Mouse (Mus musculus) T-cell, adult 2 months (primary cell): Measurements from ENCODE around the gene Mcm5.

Experiments
- DNase-seq: peaks from one replicate; pipeline ENCODE4 v3.0.0; 2022; ENCODE audit warnings: low spot score

Mcm5 gene

DNA sequence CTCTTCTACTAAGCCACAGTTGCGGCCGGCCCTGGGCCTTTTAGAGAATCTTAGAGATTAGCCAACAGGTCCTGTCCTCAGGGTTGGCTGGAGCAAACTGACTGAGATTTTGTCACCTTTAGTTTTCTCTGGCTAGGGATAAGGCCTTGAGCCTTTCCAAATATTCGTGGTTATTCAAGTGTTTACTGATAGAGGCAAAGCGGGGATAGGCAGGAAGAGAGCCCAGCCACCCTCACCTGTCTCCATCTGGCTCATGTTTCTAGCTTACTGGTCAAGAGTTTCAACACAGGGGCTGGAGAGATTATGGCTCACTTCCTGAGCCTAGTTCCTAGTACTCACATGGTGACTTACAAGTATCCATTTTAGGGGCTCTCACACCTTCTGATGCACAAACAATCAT is 6.4 kb upstream of the Mcm5 start:
- no peak for DNase-seq

DNA sequence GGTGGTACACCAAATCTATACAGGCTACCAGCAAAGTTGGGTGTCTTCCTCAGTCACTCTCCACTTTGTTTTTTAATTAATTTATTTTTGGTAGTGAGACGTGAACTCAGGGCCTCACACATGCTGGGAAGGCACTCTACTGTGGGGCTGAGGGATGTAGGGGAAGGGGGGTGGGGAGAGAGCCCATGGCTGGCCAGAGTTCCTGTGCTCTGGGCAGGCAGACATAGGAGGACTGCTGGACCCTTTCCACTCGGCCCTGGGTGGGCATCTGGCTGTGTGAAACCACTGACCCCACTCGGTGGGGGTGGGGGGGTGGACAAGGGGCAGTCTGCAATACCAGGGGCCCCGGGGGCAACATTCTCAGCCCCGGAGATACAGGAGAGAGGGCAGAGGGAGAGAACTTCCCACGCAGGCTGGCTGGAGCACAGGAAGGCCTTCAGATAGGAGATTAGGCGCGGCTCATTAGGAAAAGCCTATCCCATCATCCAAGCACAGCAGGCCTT is 5.9 kb upstream of the Mcm5 start:
- DNase-seq = no peak

DNA sequence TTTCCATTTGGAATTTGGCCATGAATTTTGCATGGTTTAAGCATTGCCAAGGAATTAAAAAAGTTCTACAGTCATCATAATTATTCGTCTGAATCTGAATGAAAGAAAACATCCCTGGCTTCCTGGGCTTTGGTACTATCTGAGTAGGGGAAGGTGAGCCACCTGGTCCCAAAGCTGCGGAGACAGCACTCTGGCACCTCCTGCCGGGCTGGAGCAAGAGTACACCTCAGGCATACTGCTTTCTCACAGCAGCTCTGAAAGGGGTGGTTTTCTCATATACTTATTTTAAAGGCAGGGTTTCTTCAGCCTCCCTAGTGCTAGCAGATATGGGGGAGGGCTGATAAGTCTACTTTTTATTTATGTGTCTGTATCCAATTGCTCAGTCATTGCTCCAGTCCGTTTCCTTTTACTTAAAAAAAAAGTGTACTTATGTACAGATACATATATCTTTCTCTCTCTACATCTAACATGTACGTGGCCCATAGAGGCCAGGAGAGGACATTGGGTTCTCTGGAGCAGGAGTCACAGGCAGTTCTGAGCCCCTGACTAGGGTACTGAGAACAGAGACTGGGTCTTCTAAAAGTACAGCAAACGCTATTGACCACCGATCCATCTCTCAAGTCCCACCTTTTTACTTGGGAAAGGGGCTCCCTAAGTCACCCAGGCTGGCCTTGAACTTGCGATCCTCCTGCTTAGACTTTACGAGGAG is 688 bp upstream of the Mcm5 start:
- peak; percentile 83 for DNase-seq

DNA sequence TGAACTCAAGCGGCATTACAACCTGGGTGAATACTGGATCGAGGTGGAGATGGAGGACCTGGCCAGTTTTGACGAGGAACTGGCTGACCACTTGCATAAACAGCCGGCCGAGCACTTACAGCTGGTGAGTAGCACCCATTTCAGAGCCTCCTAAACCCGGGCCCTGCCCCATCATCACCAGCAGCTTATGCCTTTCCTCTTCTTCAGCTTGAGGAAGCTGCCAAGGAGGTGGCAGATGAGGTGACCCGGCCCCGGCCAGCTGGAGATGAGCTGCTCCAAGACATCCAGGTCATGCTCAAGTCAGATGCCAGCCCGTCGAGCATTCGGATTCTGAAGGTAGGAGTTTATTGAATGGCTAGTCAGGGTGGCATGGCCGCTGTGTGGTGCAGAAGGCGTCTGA is 724 bp downstream of the Mcm5 start:
- no peak for DNase-seq

DNA sequence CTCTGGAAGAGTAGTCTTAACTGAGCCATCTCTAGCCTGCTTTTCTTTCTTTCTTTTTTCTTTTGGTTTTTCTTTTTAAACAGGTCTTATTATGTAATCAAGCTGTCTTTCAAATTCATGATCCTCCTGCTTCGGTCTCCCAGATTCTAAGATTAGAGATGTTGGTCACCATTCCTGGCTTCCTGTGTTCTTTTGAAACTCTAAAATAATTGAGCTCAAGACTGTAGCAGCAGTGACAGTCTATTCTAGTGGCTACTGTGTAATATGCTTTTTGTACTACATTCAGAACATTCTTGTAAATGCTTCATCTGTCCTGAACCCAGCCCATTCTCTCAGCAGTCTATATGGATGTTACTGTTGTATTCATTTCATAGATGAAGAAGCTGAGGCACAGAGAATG is 9.1 kb downstream of the Mcm5 start:
- DNase-seq = no peak

DNA sequence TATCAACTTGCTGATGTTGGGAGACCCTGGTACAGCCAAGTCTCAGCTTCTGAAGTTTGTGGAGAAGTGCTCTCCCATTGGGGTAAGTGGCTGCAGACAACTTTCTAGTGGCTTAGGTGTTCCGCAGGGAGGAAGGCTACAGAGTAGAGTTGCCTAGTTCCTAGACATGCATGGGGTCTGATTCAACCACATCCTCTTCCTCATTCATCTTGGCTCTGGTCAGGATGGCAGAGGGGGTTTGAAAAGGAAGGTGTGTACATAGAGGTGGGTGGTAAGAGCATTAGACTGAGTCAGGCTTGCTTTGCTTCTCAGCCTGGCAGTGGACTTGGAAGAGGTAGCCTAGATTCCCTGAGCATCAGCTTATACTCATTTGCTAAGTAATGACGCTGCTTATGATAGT is 9.9 kb downstream of the Mcm5 start:
- no peak for DNase-seq

DNA sequence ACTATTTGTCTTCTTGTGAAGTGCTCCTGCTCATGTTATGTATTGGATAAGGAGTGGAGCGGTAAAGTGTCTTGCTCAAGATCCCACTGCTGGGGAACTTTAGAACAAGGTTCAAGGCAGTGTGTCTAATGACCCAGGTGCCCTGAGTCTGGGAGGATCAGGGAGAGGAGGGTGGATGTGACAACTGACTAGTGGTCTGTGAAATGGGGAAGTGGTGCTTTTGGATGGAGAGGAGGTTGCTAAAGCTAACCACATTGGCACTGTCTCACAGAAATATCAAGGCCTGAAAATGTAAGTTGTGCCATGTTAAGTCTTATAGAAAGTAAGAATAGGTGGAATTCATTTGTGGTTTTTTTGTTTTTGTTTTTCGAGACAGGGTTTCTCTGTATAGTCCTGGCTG is 10.4 kb downstream of the Mcm5 start:
- DNase-seq = no peak

DNA sequence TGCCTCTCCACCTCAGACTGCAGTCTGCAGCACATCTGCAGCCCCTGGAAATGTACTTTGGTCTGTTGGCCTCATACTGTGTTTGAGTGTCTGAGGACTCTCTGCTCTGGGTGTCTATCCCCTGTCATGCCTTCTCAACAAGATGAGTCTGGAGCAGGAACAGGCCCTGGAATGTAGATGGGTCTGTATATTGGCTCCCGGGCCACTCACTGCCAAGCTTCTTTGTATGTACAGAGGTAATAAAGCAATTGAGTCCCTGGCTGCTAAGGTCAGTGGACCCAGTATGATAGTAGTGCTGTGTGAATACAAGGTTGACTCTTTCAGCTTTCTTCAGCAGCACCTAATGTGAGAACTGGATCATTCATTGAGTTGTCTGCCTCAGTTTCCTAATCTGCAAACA is 18.0 kb downstream of the Mcm5 start:
- DNase-seq = no peak

DNA sequence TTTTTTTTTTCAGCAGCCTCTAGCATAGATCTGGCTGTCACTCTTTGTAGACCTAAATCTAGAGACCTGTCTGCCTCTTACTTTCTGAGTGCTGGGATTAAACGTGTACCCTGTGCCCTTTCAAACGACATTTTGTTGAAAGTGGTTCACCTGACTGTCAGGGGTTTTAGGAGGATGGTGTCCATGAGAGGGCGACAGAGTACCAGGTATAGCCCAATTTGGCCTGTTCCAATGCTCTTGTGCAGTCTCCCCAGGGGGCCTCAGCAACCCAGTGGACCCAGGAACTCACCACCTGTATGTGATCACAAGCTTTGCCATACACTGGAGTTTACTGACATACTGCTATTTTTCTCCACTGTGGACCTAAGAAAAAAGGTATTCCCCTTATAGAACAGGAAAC is 23.1 kb downstream of the Mcm5 start:
- DNase-seq = no peak

DNA sequence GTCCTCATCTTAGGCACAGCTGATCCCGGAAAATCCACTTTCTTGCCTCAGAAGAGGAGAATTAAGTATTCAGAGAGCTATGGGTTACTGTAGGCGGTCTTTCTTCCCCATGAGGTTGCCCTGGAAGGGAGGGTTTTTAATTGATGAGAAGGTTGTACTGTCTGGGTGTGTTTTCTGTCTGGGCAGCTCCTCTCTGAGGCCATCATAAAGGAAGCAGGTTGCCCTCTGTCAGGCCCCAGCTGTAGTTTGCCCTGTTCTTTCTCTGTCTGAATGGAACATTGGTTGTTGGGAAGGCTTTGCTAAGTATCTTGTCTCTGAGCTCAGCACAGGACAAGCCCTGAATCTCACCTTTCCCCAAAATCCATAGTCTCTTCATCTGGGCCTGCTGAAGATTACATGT is 24.0 kb downstream of the Mcm5 start:
- no peak for DNase-seq

DNA sequence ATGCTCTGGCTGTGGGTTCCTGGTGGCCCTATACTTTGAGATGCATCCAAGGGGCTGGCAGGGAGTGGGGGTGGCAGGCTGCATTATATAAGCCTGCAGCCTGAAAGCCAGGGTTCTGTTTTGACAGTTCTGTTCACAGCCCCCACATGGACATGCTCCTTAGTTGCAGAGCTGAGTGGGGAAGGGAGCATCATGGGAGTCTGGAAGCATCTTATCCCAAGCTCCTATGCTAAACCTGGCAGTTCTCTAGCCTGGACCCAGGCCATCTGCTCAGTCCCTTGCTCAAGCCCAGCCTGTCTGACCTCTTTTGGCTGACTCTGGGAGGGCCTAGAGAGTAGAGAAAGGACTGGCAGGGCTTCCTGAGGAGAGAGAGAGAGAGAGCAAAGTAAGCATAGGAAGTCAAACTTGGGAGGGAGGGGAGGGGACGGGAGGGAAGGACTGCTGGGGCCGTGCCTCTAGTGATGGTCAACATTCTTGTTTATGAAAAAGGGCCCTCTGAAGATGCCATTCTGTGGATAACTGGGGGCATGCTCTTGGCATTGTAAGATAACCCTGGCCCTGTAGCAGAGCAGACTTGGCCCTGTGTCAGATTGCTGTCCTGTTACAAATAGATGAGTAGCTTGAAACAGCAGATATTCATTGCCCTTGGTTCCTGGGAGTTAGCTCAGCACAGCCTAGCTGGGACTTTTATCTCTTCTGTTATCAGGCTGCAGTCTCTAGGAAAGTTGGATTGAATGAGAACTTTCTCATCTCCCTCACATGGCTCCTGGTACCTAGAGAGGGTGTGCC is 25.4 kb downstream of the Mcm5 start:
- no peak for DNase-seq

DNA sequence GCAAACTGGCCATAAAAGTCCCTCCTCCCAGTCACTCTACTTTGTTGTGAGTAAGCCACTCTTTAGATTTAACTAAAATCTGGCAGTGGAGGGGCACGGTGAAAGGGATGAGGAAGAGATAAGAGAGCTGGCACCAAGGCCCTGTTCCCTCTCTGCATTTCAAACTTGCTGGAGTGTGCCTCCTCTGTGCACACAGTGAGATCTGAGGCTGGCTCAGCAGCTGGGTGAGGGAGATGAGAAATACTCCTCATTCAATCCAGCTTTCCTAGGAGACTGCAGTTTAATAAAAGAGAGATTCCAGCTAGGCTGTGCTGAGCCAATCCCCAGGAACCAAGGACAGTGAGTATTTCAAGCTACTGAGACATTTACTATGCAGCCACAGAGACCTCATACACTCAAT is 26.4 kb downstream of the Mcm5 start:
- DNase-seq = no peak

DNA sequence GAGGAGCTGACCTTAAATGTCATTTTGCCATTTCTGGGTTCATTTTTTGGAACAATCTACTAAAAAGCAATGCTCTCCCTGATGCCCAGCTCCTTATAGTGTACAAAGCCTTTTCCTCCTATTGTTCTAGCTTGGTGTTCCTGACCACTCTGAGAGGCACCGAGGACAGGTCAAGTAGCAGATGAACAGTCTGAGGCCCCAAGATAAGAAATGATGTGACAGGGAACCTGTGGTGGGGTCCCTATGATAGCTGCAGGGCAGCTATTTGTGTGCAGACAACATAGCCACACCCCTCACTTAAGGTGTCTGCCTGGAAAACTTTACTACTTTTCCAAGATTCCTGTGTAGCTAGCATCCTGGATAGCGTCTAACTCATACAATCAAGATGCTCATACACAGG is 26.9 kb downstream of the Mcm5 start:
- DNase-seq = no peak

DNA sequence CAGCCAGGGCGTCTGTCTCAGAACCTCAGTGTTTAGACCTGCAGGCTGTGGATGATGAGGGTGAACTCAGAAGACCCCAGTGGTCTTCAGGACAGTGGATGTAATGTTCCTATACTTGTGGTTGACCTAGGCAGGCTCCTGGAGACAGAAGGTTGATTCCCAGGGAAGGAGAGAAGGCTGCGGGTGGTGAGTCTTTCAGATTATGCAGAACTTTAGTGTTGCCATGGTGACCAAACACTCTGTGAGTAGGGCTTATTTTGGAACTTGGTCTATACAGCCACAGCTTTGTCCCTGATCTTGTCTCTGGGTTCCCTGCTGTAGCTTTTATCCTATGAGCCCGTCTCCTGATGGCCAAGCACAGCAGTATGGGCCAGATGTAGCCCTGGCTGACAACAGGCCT is 28.2 kb downstream of the Mcm5 start:
- no peak for DNase-seq

DNA sequence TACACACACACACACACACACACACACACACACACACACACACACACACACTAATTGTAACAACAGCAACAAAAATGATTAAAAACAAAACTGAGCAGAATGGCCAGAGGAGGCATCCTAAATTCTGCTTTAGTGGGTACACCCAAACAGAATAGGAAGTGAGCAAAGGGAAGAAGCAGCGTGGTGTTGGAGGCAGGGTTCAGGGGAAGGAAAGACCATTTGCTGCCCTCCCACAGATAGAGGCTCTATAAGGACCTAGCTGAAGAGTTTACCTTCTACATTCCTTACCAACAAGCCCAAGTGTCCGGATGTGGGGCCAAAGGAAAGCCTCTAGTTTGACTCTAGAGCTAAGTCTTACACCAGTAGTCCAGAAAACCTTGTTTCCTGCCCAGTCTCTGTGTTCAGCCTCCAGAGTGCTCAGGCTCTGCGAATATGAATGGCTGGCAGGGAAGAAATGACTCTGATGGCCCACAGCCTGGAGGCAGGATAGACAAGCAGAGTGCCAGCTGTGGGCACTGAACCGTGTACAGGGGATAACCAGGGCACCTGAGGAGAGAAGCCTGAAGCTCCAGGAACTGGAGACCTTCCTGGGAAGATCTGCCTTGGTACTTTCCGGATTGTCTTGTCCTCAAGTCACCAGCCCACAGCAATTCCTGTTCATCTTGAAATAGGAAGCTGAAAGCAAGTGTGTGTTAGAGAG is 41.7 kb downstream of the Mcm5 start:
- DNase-seq = no peak

DNA sequence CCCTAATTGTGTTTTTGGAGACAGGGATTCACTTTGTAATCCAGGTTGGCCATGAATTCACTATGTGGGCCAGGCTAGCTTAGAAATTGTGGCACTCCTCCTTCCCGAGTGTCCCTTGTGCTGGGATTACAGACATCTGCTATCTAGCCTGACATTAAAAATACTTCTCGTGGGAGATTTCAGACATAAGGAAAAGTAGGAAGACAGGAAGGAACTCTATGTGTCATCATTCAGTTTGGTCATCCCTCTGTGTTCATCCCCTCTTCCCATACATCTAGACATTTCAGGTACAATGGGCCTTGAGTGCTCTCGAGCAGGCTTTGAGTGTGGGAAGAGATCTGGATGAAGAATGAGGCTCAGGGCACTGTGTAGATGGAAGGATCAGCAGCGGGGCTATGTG is 42.4 kb downstream of the Mcm5 start:
- DNase-seq = no peak

DNA sequence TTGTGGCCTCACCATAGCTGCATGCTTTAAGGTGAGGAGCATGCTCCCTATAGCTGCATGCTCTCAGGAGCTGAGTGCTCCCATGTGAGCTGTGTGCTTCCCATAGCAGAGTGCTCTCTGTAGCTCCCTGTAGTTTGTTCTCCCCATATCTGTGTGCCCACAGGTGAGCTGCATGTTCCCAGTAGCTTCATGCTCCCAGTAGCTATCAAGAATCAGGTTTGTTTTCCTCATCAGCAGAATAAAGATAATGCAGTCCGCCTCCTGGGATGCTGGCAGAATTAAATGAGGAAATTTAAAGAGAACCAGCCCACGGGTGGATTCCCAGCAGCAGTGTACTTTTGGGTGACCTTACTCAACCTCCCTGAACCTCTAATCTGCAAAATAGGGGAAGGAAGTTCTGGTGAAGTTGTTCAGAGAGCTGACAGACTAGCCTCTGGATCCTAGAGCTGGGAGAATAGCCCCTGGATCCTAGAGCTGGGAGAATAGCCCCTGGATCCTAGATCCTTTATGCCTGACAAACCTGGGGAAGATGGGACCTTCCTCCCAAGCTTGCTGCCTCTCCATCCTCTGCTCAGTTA is 43.2 kb downstream of the Mcm5 start:
- no peak for DNase-seq

DNA sequence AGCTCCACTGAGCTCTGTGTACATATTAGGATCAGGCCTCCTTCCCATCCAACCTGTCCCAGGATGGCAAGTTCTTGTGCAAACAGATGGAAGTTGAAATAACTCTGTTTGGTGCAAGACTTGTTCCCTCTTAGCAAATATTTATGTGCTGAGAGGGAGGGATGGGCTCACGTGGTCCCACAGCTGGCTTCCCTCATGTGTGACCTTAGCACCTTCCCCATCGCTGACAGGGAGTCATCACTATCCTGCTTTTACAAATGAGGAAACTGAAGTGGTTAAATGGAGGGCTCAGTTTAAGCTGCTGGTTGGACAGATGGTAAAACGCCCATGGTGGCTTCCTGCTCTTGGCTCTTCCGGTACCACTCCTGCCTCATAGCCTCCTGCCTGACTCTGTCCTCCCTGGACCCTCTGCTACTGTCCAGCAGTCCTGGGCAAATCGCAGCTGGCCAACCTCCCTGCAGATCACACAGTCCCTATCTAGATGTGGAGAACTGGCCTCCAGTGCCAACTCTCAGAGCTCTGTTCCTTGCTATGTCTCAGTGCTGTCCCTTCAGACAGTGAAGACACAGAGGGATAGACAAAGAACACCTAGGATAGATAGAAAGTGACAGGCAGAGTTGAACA is 45.6 kb downstream of the Mcm5 start:
- DNase-seq = no peak

DNA sequence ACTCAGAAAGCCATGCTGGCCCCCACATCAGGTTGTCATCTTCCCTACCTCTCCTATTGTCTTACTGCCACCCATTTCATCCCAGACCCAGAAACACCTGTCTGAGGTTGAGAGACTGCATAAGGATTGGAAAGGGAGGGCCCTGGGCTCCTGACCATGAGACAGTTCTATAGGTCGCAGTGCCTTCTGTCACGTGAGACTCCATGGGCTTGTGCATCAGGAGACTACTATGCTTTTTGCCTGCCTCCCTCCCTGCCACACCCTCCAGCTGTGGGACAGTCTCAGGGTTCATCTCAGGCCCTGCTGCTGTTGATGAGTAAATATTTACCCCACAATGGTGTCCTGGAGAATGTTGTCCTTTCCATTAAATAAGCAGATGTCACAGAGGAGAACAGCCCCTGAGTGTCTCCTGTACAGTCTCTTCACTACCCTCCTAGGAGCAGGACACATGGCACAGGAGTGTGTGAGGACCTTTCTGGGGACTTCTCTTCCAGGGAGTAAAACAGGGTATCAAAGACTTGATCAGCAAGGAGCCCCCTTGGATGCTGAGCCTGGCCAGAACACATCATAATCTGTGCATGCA is 46.5 kb downstream of the Mcm5 start:
- no peak for DNase-seq

DNA sequence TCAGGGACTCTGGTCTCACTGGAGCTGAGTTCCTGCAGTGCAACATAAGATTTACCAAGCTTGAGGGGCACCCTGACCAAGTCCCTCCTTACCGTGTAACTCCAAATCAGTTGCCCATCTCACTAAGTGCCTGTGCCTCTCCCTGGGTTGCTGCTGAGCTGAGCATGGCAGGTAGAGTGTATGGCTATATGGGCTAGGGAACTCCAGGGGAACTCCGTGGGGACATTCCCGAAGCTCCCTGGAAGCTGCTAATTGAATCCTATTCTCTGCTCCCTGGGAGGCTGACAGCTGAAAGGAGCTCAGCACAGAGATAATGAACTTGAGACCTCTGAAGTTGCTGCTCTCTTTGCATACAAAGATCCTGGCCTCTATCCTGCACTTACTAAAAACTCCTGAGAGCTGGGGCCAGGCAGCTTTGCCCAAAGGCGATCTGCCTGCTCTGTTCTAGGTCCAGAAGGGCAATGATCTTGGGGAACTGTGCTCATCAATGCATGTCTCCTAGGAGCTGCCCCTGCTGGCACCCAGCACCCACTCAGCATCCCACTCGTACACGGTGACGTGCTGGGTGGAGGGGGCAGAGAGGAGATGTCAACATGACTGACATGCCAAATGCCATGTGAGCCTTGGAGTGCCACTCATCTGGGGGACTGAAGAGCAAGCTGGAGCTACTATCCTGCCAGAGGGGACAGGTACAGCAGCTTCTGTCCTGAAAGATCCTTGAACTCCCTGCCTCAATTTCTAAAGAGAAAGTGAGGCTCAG is 48.3 kb downstream of the Mcm5 start:
- DNase-seq = no peak

DNA sequence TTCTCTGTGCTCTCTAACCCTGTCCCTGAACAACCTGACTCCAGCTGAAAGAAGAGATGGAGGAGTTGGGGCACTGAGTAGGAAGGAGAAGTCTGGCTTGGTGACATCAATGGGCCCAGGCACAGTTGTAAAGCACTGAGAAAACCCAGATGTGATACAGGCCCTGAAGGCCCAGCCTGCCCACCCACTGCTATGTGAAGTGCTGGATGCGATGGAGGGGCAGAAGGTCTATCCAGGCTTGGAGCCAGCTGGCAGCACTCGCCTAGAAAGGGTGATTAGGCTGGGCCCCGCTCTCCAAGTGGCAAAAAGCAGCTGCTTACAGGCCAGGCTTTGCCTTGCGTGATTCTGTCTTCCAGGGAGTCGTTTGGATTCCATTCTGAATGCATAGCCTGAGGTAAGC is 60.0 kb downstream of the Mcm5 start:
- DNase-seq = no peak
